Mouse (Mus musculus): ENCODE measurements around the gene Gabrr2. TPM values are rescaled to one million over a fixed set of nuclear protein-coding genes. Genes with fewer than 3 reads are reported as not detected.
A peak's percentile ranks its signal among the peaks of the same experiment; 100 is the strongest.
"Not testable (repeated sequence)": the region's sequence is repeated elsewhere in the genome, so short reads cannot be mapped to it uniquely, and the experiment has no call there.

Gene Gabrr2
- total RNA-seq, 4 experiments from 2014 or later = 0.23 to 1.4 (median 0.79) TPM

DNA sequence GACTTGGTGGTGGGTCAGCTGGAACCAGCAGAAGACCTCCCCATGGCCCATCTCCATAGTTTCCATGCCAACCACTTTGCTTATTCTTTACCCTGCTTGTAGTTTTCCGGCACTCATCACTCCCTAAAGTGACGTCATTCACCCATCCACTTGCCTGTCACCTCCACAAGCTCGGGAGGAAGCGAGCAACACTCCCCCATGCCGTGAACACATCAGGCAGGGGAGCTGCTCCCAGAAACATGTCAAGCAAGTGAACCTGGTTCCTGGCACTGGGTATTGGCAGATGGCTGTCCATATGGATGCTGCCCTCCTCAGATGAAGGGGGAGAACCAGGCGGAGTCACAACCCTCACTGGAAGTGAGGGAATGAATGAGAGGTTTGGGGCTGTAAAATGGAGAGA is 6.1 kb downstream of the Gabrr2 start:
- DNase-seq (ENCODE audit: low spot score in 2 of 2) = peak; percentile 45 to 47

DNA sequence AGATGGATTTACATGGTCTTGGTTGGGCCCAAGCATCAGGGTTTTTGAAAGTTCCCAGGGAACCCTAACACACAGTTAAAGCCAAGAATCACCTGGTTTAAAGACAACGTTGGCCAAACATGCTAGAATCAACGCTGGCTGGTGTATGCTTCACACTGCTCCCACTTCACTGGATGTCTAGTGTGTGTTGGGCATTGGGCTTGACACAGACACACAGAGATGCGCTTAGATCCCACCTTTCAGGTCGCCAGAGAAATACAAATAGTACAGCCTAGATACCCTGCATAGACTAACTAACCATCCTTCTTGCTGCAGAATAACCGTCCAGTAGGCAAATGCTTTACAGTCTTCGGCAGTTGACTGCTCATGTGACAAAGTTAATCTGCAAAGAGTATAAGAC is 7.5 kb downstream of the Gabrr2 start:
- DNase-seq (ENCODE audit: low spot score in 2 of 2) = no peak

DNA sequence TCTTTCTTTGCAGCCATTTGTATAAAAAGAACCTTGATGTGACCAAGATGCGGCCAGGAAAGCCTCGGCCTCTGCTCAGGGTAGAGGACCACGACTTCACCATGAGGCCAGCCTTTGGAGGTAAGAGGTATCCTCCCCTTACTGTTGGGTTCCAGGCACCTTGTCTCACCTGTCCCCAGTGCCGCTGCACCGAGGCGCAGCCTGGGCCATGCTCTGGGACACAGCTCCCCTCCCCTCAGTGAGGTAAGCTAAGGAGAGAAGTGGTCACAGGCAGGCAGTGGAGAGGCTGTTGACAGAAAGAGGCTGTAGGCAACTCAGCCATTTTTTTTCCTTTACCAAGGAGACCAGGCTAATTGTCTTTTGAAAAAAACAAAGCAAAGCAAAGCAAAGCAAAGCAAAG is 8.5 kb downstream of the Gabrr2 start:
- DNase-seq (ENCODE audit: low spot score in 2 of 2) = no peak

DNA sequence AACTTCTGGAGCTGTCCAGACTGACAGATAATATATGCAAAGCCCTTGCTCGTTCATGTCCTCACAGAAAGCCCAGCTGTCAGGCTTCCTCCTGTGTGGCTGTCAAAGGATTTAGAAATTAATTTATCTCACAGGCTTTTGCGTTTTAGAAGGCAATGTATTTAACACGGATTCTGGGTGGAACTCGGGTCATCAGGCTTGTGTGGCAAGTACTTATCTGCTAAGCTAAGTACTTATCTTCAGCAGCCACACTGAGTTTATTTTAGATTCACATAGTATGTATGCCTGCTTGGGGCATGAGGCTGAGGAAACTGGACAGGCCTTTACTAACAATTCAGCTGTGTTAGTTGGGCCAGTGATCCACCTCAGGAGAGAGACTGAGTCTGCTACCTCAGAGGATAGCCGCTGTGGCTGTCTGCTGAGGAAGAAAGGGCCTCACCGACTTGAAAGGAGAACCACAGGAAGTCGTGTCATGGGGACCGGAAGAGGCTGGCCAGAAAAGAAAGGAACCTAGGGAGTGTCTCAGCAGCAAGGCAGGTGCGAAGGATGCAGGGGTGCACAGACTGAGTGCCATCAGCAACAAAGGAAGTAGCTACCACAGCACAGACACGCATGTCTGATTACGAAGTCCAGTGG is 9.8 kb downstream of the Gabrr2 start:
- DNase-seq (ENCODE audit: low spot score in 2 of 2) = no peak

DNA sequence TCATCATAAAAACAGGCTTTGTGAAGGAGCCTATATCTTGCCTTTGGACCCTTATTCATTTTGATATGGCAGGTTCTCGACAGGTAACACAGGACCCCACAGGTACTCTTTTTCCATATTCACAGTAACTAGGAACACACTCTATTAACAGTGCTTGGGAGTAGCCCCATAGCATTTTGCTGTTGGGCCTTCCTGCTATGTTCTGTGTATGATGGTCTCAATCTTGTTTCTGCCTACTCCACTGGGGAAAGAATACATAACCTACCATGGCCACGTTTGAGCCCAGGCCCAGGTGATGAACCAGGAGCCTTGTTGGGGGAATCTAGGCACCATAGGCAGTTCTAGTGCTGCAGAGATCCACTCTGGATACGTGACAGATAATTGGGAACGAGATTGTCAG is 11.6 kb downstream of the Gabrr2 start:
- DNase-seq (ENCODE audit: low spot score in 2 of 2) = no peak

DNA sequence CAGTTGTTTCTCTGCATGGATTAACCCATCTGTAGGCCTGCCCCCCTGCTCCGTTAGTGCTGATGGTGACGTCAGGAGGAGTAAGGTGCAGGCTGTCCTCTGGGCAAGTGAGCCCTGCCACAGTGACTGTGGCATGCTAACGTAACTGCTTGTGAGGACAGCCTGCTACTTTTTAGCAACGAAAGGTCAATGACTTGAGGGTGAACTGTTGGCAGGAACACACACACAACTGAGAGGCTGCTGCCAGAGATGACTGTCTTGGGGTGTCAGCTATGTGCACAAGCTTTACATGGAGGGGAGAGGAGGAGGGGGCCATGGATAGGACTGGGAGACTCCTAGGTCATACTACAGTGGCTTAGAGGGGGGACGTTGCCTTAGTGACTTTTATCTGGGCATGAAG is 12.1 kb downstream of the Gabrr2 start:
- no peak for DNase-seq (ENCODE audit: low spot score in 2 of 2)

DNA sequence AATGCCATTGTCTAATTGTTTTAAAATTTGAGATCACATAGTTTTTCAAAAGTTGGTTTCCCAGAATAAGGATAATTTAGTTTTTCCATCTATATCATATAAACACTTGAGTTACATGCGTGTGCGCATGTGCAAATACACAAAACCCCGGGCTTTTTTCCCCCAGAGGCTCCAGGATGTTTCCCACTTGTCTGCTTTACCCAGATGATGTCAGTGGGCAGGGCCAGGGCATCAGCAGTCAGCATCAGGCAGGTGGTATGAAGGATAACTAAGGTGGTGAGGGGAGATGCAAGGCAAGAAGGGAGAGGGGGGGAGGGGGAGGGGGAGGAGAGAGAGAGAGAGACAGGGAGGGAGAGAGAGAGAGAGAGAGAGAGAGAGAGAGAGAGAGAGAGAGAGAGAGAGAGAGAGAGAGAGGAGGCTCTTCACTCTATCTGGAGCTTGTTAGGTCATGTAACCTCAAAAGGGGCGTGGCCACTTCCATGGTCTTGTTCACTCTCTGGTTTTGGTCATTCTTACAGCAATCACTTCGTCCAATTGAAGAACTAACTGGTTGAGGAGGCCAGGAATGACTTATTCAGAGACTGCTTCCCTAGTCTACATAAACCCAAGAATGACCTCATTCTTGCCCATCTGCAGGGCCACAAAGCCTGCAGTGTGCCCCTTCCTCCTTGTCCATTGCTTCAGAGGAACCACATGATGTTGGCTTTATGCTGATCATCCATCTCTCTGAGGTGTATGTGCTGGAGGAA is 13.2 kb downstream of the Gabrr2 start:
- no peak for DNase-seq (ENCODE audit: low spot score in 2 of 2)

DNA sequence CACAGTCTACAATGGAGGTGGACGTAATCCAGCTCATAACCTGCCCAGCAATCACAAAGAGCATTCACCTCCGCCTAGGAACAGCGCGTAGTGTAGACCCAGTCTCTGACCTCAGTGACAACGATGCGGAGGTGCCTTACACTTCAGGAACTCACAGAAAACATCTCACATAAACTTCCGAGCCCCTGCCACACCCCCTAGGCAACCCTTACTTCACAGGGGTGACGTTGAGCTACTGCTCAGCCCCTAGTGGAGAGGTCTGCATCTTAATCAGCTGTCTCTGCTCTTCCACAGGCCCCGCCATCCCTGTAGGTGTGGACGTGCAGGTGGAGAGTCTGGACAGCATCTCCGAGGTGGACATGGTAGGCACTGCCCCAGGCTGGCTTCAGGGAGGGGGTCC is 14.4 kb downstream of the Gabrr2 start:
- DNase-seq (ENCODE audit: low spot score in 2 of 2) = no peak

DNA sequence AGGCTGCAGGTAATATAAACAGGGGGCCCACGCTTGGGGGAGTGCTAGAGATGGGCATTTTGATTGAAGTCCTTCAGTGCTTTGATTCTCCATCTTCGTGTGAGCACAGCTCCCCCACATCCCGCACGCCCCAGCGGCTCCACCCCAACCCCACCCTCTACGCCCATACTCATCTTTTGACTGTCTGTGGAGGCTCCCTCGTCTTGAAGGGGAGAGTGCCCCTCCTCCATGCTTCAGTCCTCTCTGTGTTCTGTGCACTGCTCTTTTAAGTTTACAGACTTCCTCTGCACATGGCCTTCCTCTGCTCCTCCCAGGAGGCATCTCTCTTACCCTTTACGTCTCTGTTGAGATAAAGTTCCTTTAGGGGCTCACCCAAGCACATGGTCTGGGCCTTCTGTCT is 14.9 kb downstream of the Gabrr2 start:
- DNase-seq (ENCODE audit: low spot score in 2 of 2) = no peak

DNA sequence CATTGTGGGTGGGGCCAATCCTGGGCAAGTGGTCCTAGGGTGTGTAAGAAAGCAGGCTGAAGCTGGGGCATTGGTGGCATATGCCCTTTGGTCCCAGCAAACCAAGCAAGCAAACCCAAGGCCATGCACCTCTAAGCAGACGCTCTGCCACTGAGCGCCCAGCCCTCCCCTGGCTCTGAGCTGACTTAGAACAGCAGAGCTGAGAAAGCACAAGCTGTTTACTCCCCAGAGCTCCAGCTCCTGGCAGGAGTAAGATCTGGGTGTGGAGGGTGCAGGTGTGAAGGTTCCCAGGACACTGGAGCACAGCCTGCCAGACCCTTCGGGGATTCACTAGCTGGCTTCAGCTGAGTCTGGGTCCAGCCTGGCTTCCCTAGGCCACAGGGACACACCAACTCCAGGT is 15.7 kb downstream of the Gabrr2 start:
- no peak for DNase-seq (ENCODE audit: low spot score in 2 of 2)

DNA sequence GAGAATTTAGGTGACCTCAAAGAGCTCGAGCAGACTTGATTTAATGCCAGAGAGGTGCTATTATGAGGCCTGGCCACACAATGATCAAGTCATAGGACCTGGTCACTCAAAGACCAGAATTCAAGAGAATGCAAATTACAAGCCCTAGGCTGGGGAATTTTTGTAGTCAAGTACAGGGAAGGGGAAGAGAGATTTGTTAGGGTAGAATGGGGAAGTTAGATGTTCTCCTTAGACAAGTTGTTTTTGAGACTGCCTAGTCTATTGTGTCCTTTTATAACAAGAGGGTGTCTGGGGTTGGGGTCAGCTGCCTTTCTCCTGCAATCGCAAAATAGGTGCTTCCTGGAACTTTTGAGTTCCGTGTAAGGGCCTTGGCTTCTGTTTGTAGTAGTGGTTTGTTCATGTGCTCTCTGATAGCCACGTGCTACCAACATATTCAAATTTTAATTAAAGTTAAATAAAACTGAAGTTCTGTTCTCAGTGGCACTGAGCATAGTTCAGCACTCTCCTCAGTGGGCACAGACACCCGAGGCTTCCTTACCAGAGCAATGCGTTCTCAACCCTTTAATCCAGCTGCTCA is 36.4 kb downstream of the Gabrr2 start:
- no peak for DNase-seq (ENCODE audit: low spot score in 2 of 2)

DNA sequence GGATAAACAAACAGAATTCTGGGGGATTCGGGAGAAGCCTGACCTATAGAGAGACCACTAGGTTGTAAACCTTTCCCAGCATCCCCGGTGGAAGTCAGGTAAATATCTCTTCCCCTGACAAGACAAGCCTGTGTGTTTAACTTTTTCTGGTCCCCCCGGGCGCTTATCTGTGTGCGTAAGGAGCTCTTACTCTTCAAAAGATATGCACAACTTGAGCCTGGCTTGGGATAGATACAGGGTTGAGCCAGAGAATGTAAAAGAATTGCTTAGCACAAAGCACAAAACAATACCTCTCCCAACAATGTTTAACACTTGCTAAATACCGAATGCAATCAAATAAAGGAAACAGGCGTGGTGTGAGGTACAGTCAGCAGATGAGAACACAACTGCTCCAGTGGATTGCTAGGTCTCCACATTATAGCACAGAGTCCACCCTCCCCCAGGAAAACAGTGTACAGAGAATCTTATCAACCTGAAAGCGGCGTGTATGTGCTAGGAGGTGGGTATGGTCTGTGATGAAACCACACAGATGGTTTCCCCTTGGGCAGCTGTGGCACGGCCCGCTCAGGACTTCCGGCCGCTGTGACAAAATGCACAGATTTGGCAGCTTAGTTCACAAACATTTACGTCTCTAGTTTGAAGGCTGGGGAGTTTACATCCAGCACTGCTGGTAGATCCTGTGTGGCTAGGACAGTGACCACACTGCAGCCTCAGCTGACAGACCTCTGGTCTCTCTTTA is 47.1 kb downstream of the Gabrr2 start:
- DNase-seq (ENCODE audit: low spot score in 2 of 2) = no peak

DNA sequence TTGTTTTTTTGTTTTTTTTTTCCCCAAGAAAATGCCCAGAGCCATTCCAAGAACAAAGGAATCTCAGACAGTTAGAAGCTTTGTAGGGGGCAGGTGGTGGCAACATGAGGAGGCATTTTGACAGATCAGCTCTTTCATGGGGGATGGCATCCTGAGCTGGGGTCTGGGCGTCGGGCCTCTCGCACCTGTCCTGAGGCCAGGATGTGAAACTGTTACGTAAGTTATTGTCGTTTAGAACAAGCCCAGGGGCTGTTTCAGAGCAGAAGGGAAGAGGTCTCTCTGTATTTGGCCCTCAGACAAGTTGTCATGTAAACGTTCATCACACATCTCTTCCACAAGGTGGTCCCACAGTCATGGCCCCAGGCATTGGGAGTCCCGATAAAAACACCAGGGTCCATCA is 48.0 kb downstream of the Gabrr2 start:
- no peak for DNase-seq (ENCODE audit: low spot score in 2 of 2)

DNA sequence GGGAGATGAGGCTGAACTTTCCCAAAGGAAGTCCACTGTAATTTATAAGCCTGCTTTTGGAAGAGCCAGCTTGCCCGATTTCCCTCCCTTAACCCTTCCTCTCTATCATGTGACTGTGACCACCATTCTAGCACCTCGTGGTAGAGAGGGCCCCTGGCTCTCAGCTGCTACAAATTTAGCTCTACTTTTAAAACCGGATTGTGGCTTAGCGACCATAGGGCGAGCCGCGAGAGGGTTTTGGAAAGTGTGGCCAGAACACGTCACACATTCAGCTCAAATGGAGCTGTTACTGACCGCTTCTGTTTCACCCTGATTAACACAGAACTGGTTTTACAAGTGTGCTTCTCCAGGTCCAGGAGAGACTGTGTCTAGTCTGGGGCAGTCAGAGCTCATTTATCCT is 48.6 kb downstream of the Gabrr2 start:
- DNase-seq (ENCODE audit: low spot score in 2 of 2) = no peak

DNA sequence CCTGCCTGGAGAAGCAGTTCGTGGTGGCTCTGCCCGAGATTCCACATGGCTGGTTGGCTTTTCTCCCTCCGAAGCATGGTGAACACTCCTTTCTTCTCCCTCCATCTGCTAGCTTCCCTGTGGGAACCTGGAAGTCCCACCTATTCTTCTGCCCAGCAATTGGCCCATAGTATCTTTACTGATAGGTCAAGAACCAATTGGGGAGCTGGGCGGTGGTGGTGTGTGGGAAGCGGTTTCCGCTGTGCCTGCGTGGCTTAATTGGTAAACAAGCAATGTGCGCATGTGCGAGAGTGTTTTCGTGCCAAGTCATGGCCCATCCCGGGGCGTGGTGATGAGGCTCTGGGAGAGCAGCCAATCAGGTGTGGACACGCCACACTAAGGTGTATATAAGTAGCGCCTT is 50.1 kb downstream of the Gabrr2 start:
- DNase-seq (ENCODE audit: low spot score in 2 of 2) = not testable (repeated sequence)

DNA sequence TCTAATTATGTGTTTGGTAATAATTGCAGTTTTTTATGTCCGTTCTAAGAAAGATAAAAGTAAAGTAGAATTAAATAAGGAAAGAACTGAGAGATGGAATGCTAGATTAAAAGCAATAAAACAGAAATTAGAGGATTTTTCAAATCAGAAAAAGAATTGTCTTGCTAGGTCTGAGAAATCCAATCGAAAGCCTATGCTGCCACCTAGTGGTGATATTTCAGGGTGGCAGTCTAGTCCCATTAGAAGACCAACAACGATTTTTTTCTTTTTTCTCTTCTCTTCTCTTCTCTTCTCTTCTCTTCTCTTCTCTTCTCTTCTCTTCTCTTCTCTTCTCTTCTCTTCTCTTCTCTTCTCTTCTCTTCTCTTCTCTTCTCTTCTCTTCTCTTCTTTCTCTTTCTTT is 56.3 kb downstream of the Gabrr2 start:
- peak; percentile 35 to 89 for DNase-seq (ENCODE audit: low spot score in 2 of 2)

DNA sequence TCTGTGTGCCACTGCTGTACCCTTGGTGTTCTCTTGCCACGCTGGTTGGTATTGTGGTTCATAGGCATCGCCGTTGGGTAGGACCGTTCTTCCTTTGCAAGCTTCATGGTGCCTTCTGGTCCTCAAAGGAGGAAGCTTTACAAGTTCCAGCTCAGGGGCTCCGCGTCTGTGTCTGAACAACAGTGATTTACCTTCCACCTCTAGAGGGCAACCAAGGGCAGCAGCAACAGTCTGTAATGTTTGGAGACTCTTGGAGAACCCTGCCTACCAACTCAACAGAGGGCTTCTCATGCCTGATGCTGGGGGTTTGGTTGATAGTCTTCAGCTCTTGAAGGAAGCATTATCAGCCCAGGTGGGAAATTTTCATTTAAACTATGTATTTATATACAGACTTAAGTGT is 61.7 kb downstream of the Gabrr2 start:
- peak; percentile 34 to 36 for DNase-seq (ENCODE audit: low spot score in 2 of 2)

DNA sequence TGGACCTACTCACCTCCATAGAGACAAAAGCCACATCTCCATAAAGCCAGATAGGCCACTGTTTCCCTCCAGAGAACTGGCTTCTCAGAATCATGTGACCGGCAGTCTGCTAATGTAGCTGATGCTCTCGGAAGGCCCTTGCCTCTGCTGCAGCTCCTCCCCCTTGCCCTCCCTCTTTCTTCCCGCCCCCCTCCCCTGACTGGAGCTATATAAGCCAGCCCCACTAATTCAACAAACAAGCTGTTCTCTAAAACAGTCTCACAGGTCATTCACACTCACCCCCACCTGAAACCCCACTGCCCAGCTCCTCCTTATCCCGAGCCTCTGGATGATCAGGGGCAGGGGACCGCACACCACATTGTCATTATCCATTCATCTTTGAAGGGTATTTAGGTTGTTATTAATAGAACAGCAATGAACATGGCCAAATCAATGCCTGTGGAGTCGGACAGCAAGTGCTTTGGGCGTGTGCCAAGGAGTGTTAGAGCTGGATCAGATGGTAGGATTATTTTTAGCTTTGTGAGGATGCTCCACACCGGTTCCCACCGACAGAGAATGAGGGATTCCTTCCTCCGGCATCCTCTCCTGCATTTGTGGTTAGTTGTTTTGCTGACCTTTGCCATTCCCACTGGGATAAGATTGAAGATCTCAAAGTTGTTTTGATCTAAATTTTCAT is 62.7 kb downstream of the Gabrr2 start:
- DNase-seq (ENCODE audit: low spot score in 2 of 2) = peak in 1 of 2 experiments; percentile 23

DNA sequence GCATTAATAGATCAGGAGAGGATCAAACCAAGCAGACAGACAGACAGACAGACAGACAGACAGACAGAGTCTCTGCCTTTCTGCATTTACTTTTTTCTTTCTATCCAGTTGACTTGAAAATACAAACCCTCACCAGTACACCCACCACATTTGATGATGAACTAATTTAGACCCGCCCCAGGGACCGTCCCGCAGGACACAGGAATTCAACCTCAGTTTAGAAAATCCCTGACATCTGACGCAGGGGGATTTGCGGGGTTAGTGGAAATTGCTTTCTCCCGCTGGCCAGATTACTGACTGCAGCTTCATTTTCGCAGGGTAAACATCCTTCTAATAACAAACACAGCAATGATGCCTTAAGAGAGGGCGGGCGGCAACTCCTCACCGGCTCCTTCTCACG is 69.4 kb downstream of the Gabrr2 start, which contains the start of gene Gabrr1:
Gabrr1 (plus strand) TSS at position 301 of the 400 bp plus-strand sequence.
- DNase-seq (ENCODE audit: low spot score in 2 of 2) = no peak

All from layer of hippocampus, adult 8-10 months (tissue).